Comparison of ENCODE assay signal across 24 mouse cellular contexts in the genomic region with DNA sequence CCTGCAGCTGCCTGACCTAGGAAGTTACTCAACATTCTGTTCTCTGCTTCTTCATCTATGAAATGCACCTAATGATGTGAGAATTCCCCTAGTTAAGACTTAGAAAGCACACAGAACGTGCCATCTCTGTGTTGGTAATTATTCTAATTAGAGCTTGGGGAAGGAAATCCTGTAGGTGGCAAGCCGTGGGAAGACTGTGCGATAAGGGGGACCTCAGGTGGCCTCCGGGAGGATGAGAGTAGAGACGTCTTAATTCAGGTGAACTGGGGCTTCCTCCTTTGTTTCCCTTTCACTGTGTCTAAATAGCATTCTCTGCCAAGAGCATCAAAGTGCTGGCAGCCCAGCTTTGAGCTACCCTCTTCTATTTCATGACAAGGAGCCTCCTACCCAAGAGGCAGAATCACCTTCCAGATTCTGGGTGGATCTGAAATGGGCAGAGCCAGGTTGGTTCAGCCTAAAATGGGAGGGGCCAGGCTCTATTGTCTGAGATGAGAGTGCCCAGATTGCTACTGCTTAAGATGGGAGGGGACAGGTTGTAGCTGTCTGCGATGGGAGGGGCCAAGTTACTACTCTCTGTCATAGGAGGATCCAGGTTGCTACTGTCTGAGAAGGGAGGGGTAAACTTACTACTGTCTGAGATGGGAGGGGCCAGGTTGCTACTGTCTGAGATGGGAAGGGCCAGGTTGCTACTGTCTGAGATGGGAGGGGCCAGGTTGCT.
DNase-seq lines count a peak whose midpoint lies in the region; ATAC-seq and TF ChIP-seq lines count a peak whose summit lies in the region.
"Had no signal": no experiment of that assay in that cellular context is flagged by ENCODE, and none has a peak within 500 bp of the region (broad histone marks: within the 10 kb centered on the region; RNA-seq: fewer than 3 reads in every experiment).

No protein-coding gene starts in this region.

- no peaks in the 10 kb centered on the region for H3K36me3 ChIP-seq in forebrain, embryonic 13.5 days (ENCODE audit: poor library complexity, severe bottlenecking)
- no peaks in the 10 kb centered on the region for H3K36me3 ChIP-seq in forebrain, embryonic 11.5 days (ENCODE audit: control insufficient read depth, insufficient read depth, low read length)
- H3K36me3 ChIP-seq in E14TG2a.4 (ENCODE audit: insufficient read depth, low read length): no peaks in the 10 kb centered on the region
- no peaks in the 10 kb centered on the region for H3K36me3 ChIP-seq in embryonic facial prominence, embryonic 15.5 days
- no peaks in the 10 kb centered on the region for H3K36me3 ChIP-seq in heart, adult 2 months (ENCODE audit: control insufficient read depth, insufficient read depth, low read length)
- H3K36me3 ChIP-seq: intestine, embryonic 15.5 days had no signal

- no peak for DNase-seq in forebrain, embryonic 11.5 days (ENCODE audit: low spot score)
- peak; percentile 91 for DNase-seq in R1 (ENCODE audit: low read depth, low spot score)
- no peak for DNase-seq in kidney, adult 11 months
- DNase-seq in heart, adult 2 months: no peak
- no peak for DNase-seq in ovary, postnatal 10 days (ENCODE audit: low spot score)
- DNase-seq: adrenal gland, adult 2 months; cerebellum, adult 18-20 months; cerebellum, postnatal 25 days; embryo, embryonic 11 days; gastrocnemius, postnatal 25 days; kidney, adult 9 months; kidney, postnatal 14 days; thymus, adult 2 months; thymus, postnatal 4 days had no signal

- no peak for TF ChIP-seq CTCF in E14TG2a.4 (conservative IDR thresholded peaks at IDR 0.05; ENCODE audit: low read length)
- no peak for TF ChIP-seq CTCF in heart, adult 2 months (IDR thresholded peaks at IDR 0.05)

- intact Hi-C loops in heart, adult 2 months (cut with DNase I): no loop called here

- H3K9me3 ChIP-seq in forebrain, embryonic 13.5 days (replicated peaks): no peaks in the 10 kb centered on the region
- no peaks in the 10 kb centered on the region for H3K9me3 ChIP-seq in forebrain, embryonic 11.5 days (ENCODE audit: control insufficient read depth, low read length)
- no peaks in the 10 kb centered on the region for H3K9me3 ChIP-seq in E14TG2a.4 (ENCODE audit: low read length)
- H3K9me3 ChIP-seq in embryonic facial prominence, embryonic 15.5 days (replicated peaks): no peaks in the 10 kb centered on the region
- H3K9me3 ChIP-seq: intestine, embryonic 15.5 days had no signal

- no peak overlapping the region for H3K4me2 ChIP-seq in forebrain, embryonic 13.5 days
- H3K4me2 ChIP-seq in forebrain, embryonic 11.5 days (ENCODE audit: low read depth, low read length, severe bottlenecking): no peak overlapping the region
- H3K4me2 ChIP-seq in embryonic facial prominence, embryonic 15.5 days (replicated peaks): no peak overlapping the region
- H3K4me2 ChIP-seq: intestine, embryonic 15.5 days had no signal

- no peak overlapping the region for H3K27ac ChIP-seq in forebrain, embryonic 13.5 days
- no peak overlapping the region for H3K27ac ChIP-seq in forebrain, embryonic 11.5 days (ENCODE audit: low read depth, low read length)
- no peak overlapping the region for H3K27ac ChIP-seq in embryonic facial prominence, embryonic 15.5 days (replicated peaks)
- no peak overlapping the region for H3K27ac ChIP-seq in heart, adult 2 months
- H3K27ac ChIP-seq: intestine, embryonic 15.5 days; layer of hippocampus, adult 2 months; macrophage; stomach, postnatal 0 days had no signal

- peaks cover 19% of the 10 kb centered on the region for H3K4me1 ChIP-seq in forebrain, embryonic 13.5 days
- H3K4me1 ChIP-seq in forebrain, embryonic 11.5 days (replicated peaks; ENCODE audit: control insufficient read depth, insufficient read depth, low read length): no peaks in the 10 kb centered on the region
- peaks cover 19% of the 10 kb centered on the region for H3K4me1 ChIP-seq in E14TG2a.4 (replicated peaks; ENCODE audit: low read depth, low read length)
- H3K4me1 ChIP-seq in embryonic facial prominence, embryonic 15.5 days: no peaks in the 10 kb centered on the region
- no peaks in the 10 kb centered on the region for H3K4me1 ChIP-seq in heart, adult 2 months (ENCODE audit: control insufficient read depth, insufficient read depth, low read length)
- H3K4me1 ChIP-seq: intestine, embryonic 15.5 days had no signal

- peak; percentile 57 for ATAC-seq in forebrain, embryonic 13.5 days
- ATAC-seq in forebrain, embryonic 11.5 days (replicated peaks; ENCODE audit: low FRiP score): no peak
- peak; percentile 73; the same call in 1 of the 2 replicates for ATAC-seq in embryonic facial prominence, embryonic 15.5 days (ENCODE audit: insufficient number of reproducible peaks, low FRiP score, low TSS enrichment, low read depth)
- ATAC-seq: hindbrain, embryonic 16.5 days; intestine, embryonic 15.5 days; lung, postnatal 0 days had no signal

- H3K9ac ChIP-seq in forebrain, embryonic 13.5 days: no peak overlapping the region
- H3K9ac ChIP-seq in forebrain, embryonic 11.5 days (ENCODE audit: low read length): no peak overlapping the region
- no peak overlapping the region for H3K9ac ChIP-seq in embryonic facial prominence, embryonic 15.5 days
- H3K9ac ChIP-seq in heart, adult 2 months (ENCODE audit: low read depth, low read length): no peak overlapping the region
- H3K9ac ChIP-seq: intestine, embryonic 15.5 days had no signal

- H3K79me2 ChIP-seq in heart, adult 2 months (replicated peaks; ENCODE audit: control insufficient read depth, insufficient read depth, low read length): no peaks in the 10 kb centered on the region

- no peaks in the 10 kb centered on the region for H3K27me3 ChIP-seq in forebrain, embryonic 13.5 days
- no peaks in the 10 kb centered on the region for H3K27me3 ChIP-seq in forebrain, embryonic 11.5 days (ENCODE audit: control insufficient read depth, insufficient read depth, low read length)
- no peaks in the 10 kb centered on the region for H3K27me3 ChIP-seq in E14TG2a.4 (ENCODE audit: insufficient read depth, low read length)
- no peaks in the 10 kb centered on the region for H3K27me3 ChIP-seq in embryonic facial prominence, embryonic 15.5 days
- H3K27me3 ChIP-seq in heart, adult 2 months (ENCODE audit: control insufficient read depth, insufficient read depth, low read length): no peaks in the 10 kb centered on the region
- H3K27me3 ChIP-seq: intestine, embryonic 15.5 days had no signal

- no peak for TF ChIP-seq EP300 in heart, adult 2 months (IDR thresholded peaks at IDR 0.05; ENCODE audit: insufficient read depth, low read depth, low read length)

- no peak for TF ChIP-seq POLR2A in heart, adult 2 months (IDR thresholded peaks at IDR 0.05; ENCODE audit: insufficient read depth, low read depth, low read length)

- WGBS in forebrain, embryonic 13.5 days: 11% methylated on average over 6 of the region's 6 CpGs
- WGBS in forebrain, embryonic 11.5 days: 18% methylated on average over 6 of the region's 6 CpGs
- 17% methylated on average over 6 of the region's 6 CpGs for WGBS in embryonic facial prominence, embryonic 15.5 days
- 25% methylated on average over 6 of the region's 6 CpGs for WGBS in heart, adult 2 months

- no peak overlapping the region for H3K4me3 ChIP-seq in forebrain, embryonic 13.5 days
- no peak overlapping the region for H3K4me3 ChIP-seq in forebrain, embryonic 11.5 days (ENCODE audit: low read depth, low read length)
- peak overlapping the region; percentile 20; the same call in 1 of the 2 replicates for H3K4me3 ChIP-seq in E14TG2a.4 (replicated peaks; ENCODE audit: low read length)
- H3K4me3 ChIP-seq in embryonic facial prominence, embryonic 15.5 days (replicated peaks): no peak overlapping the region
- H3K4me3 ChIP-seq in heart, adult 2 months: no peak overlapping the region
- H3K4me3 ChIP-seq: intestine, embryonic 15.5 days; layer of hippocampus, adult 2 months; myocyte had no signal
